Mouse (Mus musculus) heart, adult 8-10 months (tissue): ENCODE measurements around the gene BC048507. TPM values are rescaled to one million over a fixed set of nuclear protein-coding genes. Genes with fewer than 3 reads are reported as not detected.
A peak's percentile ranks its signal among the peaks of the same experiment; 100 is the strongest.
"Not testable (repeated sequence)": the region's sequence is repeated elsewhere in the genome, so short reads cannot be mapped to it uniquely, and the experiment has no call there.

Experiments
- DNase-seq: peaks from one replicate; pipeline ENCODE4 v3.0.0; 2022; ENCODE audit warnings: low spot score
- total RNA-seq, 4 experiments: library from RNA; stranded (reverse); gene quantifications; 2 replicates each; pipeline ENCODE4 v1.2.4; 2022

BC048507 gene
- under 1 TPM in 1 of 4 experiments, not detected in 3; 0.47 TPM for total RNA-seq

DNA sequence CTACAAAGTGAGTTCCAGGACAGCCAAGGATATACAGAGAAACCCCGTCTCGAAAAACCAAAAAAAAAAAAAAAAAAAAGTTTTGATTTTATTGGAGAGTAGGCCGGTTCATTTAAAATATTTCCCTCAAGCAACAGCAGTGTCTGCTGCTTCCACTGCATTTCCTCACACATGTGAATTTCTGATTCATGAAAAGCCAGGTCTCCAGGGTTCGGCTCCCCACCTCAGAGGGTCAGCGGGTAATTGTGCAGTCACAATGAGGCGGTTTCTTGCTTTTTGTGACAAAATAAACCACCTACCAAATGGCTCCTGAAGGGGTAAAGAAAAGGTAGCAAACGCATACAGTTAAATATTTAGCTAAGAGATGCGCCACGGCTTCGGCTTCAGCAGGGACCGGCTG, at the start of gene BC048507:
Gene BC048507, plus strand, starts transcription at position 301 of the 400 bp plus-strand sequence.
- DNase-seq: no peak

GRCm38 (mm10) chr13:67813710-67814660, 49.1 kb upstream of the BC048507 start, which contains the start of gene Zfp273:
Zfp273 (plus strand) TSS chr13:67813740.
- peak; percentile 86 for DNase-seq

GRCm38 (mm10) chr13:67818636-67819035, 44.5 kb upstream of the BC048507 start:
- DNase-seq: no peak

DNA sequence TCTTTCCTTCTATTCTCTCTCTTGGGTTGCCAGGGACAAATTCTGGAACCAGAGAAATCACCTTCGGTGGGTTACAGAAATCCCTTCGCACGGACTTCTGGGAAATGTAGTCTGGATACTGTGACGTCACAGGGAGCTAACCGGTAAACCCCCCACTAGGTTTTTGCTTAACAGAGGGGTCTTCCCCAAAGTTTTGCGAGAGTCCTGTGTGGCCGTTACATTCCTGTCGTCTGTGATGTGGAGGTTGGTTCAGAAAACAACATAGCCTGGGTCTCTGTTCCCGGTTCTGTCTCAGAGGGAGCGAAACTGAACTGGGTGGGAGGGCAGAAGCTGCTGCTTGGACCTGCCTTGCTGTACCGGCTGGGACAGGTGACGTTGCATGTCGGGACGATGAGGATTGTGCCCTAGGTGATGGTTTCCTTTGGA, 32.2 kb upstream of the BC048507 start, which contains the start of gene Gm10037:
Gene Gm10037, plus strand, starts transcription at position 196 of the 426 bp plus-strand sequence.
- peak; percentile 48 for DNase-seq

GRCm38 (mm10) chr13:67833137-67833536, 30.0 kb upstream of the BC048507 start:
- DNase-seq: not testable (repeated sequence)

DNA sequence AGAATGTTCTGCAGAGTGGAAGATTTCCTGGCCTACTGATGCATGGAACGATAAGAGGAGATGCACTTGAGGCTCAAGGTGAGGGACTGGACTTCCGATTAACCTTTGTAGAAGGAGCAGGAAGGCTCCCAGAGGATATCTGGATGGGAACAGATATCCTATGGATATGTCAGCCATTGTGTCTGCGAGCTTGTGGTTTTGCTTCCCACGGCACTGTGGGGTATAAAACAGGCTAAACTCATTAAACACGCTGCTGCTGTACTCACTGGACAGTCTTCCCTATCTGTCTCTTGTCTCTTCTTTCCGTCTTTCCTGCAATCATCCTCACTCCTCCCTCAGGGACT, 19.4 kb upstream of the BC048507 start:
- DNase-seq: no peak

- peak; percentile 67 for DNase-seq
Measured at GRCm38 (mm10) chr13:67844119-67844852, 18.8 kb upstream of the BC048507 start.

DNA sequence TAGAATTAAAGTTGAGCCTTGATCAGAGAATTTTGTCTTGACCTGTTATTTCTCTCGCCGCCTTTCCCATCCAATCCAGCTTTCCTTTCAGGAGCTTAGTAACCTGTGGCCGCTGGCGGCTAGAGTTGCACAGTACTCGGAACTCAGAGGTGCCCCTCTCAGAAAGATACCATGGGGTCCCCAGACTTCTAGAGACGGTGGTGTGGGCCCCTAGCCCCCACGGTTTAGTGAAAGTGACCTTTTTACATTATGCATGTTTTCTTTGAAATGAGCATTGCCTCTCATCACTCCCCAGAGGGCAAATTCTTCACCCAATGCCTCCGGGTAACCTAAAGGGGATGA, 18.3 kb upstream of the BC048507 start:
- no peak for DNase-seq

GRCm38 (mm10) chr13:67850361-67850760, 12.8 kb upstream of the BC048507 start:
- no peak for DNase-seq

DNA sequence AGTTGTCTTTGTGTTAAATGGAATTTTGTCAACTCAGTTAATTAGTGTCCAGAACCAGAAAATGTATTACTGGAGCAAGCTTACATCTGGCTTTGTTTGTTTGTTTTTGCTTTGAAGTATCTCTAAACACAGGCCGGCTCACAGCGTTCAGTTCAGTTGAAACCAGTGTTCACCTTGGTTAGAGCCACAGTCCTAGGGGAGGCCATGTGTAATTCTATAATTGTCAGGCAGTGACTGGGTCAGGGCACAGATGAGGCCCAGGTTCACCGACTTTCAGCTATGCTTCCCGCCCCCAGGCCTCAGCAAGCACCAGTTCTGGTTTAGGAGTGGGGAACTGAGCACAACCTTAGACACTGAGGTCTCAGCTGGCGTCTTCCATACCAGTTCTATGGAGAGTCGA, 10.0 kb upstream of the BC048507 start:
- no peak for DNase-seq

DNA sequence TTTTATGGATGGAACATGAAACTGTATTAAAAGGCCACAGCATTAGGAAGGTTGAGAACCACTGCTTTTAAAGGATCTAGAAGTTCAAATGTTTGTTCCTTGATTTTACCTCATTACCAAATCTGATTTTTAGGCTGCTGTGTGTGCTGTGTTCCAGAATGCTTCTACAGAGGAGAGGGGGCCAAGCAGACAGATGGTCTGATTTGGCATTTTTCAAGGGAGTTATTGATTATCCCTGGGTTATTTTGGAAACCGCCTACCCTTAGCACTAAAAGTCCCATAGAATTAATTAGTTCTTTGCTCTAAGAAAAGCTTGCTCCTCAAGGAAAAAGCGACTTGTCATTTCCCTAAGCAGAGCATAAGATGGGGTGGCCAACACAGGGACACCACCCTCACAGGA, 9.1 kb upstream of the BC048507 start:
- DNase-seq: no peak

DNA sequence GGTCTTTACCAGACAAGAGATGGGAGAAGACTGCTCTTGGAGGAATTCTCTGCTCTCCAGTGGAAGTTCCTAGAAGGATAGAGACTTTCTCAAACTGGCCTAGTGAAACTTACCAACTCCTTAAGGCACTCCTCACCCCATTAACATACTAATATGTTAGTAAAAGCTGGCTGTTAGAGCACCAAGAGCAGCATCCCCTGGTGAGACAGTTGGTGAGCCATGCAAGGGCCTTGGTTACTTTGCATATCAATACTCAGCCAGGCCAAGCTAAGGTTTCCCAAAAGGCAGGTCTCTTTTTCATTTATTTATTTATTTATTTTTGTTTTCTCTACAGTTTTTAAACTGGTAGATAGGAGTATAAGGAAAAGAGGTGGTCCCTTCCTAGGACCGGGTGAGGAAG, 5.8 kb upstream of the BC048507 start:
- DNase-seq: no peak

GRCm38 (mm10) chr13:67862508-67862907, 618 bp upstream of the BC048507 start:
- no peak for DNase-seq

DNA sequence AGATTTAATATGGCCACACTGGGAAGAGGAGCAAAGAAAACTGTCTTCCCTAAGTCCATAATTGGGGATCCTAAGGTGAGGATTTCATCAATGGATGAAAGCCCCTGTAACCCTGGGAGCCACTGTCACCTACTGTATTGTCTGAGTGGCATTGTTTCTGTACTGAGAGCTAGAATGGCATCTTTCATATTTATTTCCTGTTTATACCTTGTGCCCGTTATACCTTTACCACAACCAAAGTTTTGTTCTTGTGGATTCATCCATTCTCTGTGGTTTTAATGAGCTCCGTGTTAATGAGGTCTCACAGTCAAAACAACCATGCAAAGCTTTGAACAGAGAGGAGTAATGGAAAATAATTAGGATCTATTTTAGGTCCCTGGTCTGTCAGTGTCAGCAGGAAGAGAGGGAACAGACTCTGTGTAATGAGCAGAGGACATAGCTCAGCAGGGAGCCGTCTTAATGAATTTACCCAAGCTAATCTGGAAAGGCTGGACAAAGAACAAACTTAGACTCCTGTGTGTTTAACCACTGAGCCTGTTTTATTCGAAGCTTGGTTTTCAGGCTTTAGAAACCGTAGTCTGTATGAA, 1.7 kb downstream of the BC048507 start:
- no peak for DNase-seq

DNA sequence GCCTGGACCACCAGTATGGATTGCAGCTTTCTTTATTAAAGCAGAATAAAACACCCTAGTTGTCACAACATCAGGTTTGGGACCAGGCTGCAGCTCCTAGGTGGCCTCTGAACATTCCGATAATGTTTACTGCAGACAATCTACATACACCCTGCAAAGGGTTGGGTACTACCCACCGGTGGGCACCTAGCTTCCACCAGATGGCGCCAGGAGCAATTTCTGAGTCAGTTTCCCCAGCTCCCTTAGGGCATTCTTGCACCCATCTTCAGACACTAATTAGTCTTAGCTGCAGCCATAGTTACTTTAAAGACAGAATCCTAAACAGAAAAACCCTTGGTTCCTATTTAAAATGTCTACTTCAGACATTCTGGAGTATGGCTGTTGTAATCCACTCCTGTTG, 4.8 kb downstream of the BC048507 start:
- DNase-seq: no peak

DNA sequence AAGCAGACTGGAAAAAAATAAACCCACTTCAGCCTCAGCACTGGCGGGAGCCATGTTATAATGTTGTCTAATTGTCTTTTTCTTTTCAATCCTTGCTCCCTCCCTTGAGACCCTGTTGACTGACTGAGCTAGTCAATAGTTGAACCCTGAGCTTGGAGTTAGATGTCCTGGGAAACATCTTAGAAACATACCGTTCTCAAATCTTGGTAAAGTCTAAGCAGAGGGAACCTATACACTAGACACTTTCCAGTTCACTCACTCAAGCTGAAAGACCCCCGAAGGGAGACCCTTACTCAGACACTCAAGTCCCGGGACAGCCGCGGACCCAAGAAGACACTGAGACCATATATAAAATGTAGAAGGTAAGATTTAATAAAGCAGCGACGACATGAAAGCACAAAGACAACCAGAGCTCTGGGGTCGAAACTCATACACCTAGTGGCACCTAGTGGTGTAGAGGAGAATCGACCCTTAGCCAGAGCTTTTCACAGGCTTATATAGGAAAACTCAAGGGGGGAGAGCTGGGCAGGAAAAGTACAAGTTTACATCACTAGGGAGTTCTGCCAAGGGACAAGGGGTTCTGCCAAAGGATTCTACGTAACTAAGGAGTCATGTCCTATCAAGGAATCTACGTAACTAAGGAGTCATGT, 13.0 kb downstream of the BC048507 start:
- DNase-seq: not testable (repeated sequence)

DNA sequence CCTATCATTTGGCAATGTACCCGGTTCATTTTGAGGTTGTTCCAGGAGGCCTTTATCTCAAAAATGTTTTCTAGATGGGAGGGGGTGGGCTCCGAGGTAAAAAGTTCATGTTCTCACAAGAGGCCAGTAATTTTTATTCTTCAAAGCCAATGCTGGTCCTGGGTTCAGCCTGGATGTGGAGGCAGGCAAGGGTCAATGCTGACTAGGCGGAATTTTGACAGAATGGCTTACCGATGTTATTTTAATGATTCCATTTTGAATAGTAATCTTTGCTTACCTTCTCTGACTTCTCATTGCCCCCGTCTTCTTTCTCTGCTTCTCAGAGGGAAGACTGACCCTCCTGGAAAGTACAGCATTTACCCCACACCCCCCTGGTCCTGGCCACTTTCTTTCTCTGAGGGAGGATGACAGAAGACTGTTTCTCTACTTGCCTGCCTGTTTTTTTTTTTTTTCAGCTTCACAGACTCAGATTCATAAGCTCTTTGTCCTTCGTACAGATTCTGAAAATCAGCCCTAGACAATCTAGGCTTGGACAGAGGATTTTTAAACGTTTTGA, 13.7 kb downstream of the BC048507 start:
- no peak for DNase-seq

GRCm38 (mm10) chr13:67883966-67884365, 20.8 kb downstream of the BC048507 start:
- DNase-seq: no peak

GRCm38 (mm10) chr13:67909759-67910158, 46.6 kb downstream of the BC048507 start:
- no peak for DNase-seq
